Mouse (Mus musculus) embryonic facial prominence, embryonic 12.5 days (tissue): ENCODE results near the gene Lysmd3. TPM values are rescaled to one million over a fixed set of nuclear protein-coding genes. Genes with fewer than 3 reads are reported as not detected.
"Not testable (repeated sequence)": the region's sequence is repeated elsewhere in the genome, so short reads cannot be mapped to it uniquely, and the experiment has no call there.

Source experiments
- ATAC-seq: fragments of 200-750 bp; cut with Nextera tagmentation; 2 replicates; pipeline ENCODE4 v1.8.0; 2017; ENCODE audit not compliant: insufficient number of reproducible peaks, insufficient read depth, low FRiP score, low TSS enrichment
- H3K27ac ChIP-seq: fragments of 300-500 bp; sonication (generic); 2 replicates; pipeline ENCODE4 v1.5.1; 2016; ENCODE audit warnings: mild to moderate bottlenecking
- H3K27me3 ChIP-seq: fragments of 300-500 bp; sonication (generic); 2 replicates; pipeline ENCODE4 v1.6.1; 2016; ENCODE audit warnings: mild to moderate bottlenecking, moderate library complexity
- H3K36me3 ChIP-seq: fragments of 300-500 bp; sonication (generic); 2 replicates; pipeline ENCODE4 v1.6.1; 2016; ENCODE audit warnings: mild to moderate bottlenecking
- H3K4me1 ChIP-seq: fragments of 300-500 bp; sonication (generic); 2 replicates; pipeline ENCODE4 v1.6.1; 2016
- H3K4me2 ChIP-seq: fragments of 300-500 bp; sonication (generic); replicated peaks from 2 replicates; pipeline ENCODE4 v1.6.1; 2016; ENCODE audit warnings: mild to moderate bottlenecking, moderate library complexity
- H3K4me3 ChIP-seq: fragments of 300-500 bp; sonication (generic); 2 replicates; pipeline ENCODE4 v1.5.1; 2016; ENCODE audit warnings: mild to moderate bottlenecking
- H3K9ac ChIP-seq: fragments of 300-500 bp; sonication (generic); 2 replicates; pipeline ENCODE4 v1.6.1; 2016; ENCODE audit warnings: mild to moderate bottlenecking, moderate library complexity
- H3K9me3 ChIP-seq: fragments of 300-500 bp; sonication (generic); 2 replicates; pipeline ENCODE4 v1.6.1; 2016; ENCODE audit warnings: mild to moderate bottlenecking, moderate library complexity
- WGBS: fragments of 180-500 bp; shearing (Covaris S2); methylation state at CpG from one replicate; pipeline ENCODE4 v1.1.7; 2016; 5-methylcytosine and 5-hydroxymethylcytosine counted together
- polyA plus RNA-seq: library from polyadenylated mRNA; unstranded; fragments of >200 nt; fragmentation: Nextera tagmentation; extraction: Ambion mirVana; gene quantifications from 2 replicates; pipeline ENCODE4 v1.2.1, GENCODE M21; 2016

Lysmd3 gene
- polyA plus RNA-seq, 1 experiment from 2014 or later: 33.0 TPM

DNA sequence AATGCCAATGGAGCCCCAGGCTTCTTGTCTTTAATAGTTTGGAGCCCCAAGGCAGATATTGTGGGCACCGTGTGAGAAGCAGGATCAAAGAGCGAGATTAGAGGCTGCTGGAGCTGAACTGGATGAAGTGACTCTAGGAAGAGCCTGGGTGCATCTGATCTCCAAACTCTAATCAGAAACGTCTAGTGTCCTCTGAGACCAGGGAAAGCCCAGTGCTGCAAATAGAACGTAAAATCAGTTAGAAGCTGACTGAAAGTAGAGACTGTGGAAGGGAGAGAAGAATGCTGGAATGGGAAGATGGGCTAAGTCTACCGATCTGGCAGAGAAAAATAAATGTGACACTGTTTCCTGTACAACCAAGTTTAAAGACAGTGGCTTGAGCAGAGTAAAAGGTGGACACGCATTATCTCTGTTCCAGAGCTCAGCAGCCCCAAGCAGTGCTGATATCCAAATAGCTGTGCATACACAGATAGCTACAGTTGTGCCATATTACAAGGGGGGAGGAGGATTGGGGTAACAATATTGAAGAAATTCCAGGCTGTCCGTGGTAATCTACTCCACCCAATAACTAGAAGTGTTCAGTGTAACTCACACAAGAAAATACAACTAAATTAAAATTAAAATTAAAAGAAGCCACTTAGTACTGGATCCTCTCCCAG, 14.8 kb upstream of the Lysmd3 start:
- Histone ChIP-seq H3K27ac (no peak overlapping the region), H3K27me3 (no peaks in the 10 kb centered on the region), H3K4me3 (no peak overlapping the region), H3K9ac (no peak overlapping the region), H3K4me1 (peaks cover 4% of the 10 kb centered on the region; the same call in 1 of the 2 replicates), H3K9me3 (no peaks in the 10 kb centered on the region), H3K36me3 (no peaks in the 10 kb centered on the region), H3K4me2 (no peak overlapping the region)
- ATAC-seq: no peak
- 58% methylated on average over 7 of the region's 7 CpGs for WGBS

DNA sequence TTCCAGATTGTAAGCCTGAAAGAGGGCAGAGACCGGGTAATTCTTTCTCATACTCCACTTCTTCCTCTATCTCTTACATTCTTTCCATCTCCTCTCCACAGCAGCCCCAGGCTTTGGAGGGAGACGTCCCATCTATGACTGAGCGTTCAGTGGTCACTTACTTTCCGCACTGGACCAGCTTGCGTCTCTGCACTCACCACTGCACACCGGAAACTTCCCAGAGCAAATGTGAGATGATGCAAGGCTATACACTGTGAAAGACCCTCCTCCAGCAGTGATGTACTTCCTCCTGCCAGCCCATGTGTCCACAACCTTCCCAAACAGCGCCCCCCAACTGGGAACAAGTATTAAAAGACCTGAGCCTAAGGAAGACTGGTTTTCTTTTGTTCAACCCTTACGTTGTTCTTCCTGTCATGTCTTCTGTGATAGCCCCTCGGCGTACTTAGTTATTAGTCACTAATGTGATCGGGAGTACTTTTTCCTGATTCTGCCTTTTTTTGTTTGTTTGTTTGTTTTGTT, 13.4 kb upstream of the Lysmd3 start:
- Histone ChIP-seq H3K27me3 (no peaks in the 10 kb centered on the region), H3K36me3 (no peaks in the 10 kb centered on the region), H3K27ac (no peak overlapping the region), H3K9me3 (no peaks in the 10 kb centered on the region), H3K4me3 (no peak overlapping the region), H3K4me1 (peaks cover 4% of the 10 kb centered on the region; the same call in 1 of the 2 replicates), H3K9ac (no peak overlapping the region), H3K4me2 (no peak overlapping the region)
- WGBS: 91% methylated on average over 11 of the region's 11 CpGs
- no peak for ATAC-seq

DNA sequence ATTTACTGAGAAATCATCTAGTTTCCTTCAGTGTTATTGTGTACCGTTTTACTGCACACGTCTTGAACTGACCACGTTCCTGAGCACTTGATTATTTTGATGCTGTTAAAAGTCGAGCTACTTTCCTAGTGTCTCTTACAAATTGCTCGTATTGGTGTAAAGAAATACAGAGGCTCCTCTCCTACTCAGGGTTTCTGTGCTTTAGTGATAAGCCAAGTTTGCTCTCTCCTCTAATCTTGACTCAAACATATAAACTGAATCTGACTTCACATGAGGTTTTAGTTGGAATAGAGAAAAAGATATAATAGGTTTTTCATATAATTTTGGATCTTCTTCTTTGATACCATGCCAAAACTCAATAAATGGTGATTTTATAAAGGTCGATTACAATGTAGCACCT, 11.1 kb upstream of the Lysmd3 start:
- H3K4me2 ChIP-seq: no peak overlapping the region
- no peaks in the 10 kb centered on the region for H3K9me3 ChIP-seq
- H3K4me3 ChIP-seq: no peak overlapping the region
- no peak overlapping the region for H3K27ac ChIP-seq
- H3K9ac ChIP-seq: no peak overlapping the region
- ATAC-seq: no peak
- no peaks in the 10 kb centered on the region for H3K4me1 ChIP-seq
- H3K27me3 ChIP-seq: no peaks in the 10 kb centered on the region
- no peaks in the 10 kb centered on the region for H3K36me3 ChIP-seq
- WGBS: 83% methylated on average over 6 of the region's 6 CpGs

DNA sequence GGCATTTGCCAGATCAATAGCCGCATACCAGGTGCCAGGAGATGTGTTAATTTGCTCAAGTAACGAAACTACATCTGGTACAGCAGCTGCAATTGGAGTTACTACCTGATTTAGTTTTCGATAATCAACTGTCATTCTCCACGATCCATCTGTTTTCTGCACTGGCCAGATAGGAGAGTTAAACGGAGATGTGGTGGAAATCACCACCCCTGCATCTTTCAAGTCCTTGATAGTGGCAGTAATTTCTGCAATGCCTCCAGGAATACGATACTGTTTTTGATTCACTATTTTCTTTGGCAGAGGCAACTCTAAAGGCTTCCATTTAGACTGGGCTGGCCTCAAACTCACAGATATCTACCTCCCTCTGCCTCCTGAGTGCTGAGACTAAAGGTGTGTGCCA, 7.1 kb upstream of the Lysmd3 start:
- not testable (repeated sequence) for H3K9ac ChIP-seq, H3K27me3 ChIP-seq, H3K36me3 ChIP-seq, ATAC-seq, H3K4me1 ChIP-seq, H3K9me3 ChIP-seq, H3K4me3 ChIP-seq, H3K27ac ChIP-seq, H3K4me2 ChIP-seq
- WGBS: 73% methylated on average over 5 of the region's 6 CpGs

DNA sequence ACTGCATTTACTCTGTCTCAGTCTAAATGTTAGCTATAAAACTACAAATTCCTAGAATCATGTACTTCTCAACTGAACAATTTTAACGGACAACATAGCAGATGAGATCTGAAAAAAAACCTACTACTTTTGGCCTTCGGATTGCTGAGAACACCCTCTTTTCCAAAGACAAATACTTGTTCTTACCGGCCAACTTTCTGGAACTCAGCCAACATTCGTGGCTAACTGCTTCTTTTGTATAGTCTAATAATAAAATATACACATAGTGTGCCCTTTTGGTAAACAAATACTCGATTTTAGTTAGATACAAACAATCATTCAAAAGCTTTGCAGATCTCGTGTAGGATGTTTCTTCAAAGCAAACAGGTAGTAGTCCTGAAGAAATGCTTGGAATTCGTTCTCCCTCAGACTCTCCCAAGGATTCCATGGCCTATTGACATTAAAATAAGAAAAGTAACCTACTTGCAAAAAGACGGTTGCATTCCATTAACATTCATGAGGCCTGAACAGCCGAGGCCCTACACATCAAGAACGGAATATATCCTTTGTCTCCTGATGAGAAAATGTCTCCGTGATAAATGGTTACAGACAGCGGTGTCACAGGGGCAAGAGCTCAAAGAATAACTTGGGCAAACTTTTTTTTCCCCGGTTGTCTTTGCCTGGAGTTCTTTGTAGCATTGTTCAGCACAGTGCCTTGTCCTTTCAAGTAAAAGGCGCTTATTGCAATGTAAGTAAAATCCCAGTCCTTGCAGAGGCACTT, 1.2 kb upstream of the Lysmd3 start:
- H3K4me1 ChIP-seq: peaks cover 10% of the 10 kb centered on the region; the same call in 1 of the 2 replicates
- H3K4me2 ChIP-seq: peak overlapping the region; percentile 64
- H3K9ac ChIP-seq: no peak overlapping the region
- no peaks in the 10 kb centered on the region for H3K27me3 ChIP-seq
- no peaks in the 10 kb centered on the region for H3K9me3 ChIP-seq
- WGBS: 24% methylated on average over 14 of the region's 14 CpGs
- ATAC-seq: no peak
- H3K4me3 ChIP-seq: no peak overlapping the region
- H3K27ac ChIP-seq: peak overlapping the region; percentile 25; the same call in 1 of the 2 replicates
- no peaks in the 10 kb centered on the region for H3K36me3 ChIP-seq

DNA sequence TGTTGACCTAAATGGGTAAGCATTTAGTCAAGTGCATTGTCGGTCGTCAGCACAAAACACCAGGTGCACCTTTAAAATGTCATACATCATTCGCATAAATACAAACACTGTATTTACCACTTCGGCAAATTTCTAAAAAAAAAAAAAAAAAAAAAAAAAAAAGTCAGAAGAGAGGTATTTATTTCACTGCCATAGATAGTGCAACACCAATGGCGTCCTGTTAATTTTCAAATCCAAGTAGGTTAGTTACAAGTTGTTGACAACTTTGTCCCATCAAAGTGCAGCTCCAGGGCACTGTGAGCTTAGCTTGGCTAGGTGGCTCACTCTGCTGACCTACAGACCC, 484 bp upstream of the Lysmd3 start:
- Histone ChIP-seq H3K4me2 (peak overlapping the region; percentile 64), H3K4me3 (peak overlapping the region; percentile 62), H3K27ac (peak overlapping the region; percentile 87), H3K36me3 (no peaks in the 10 kb centered on the region), H3K27me3 (no peaks in the 10 kb centered on the region), H3K9ac (peak overlapping the region; percentile 34; the same call in 1 of the 2 replicates), H3K4me1 (peaks cover 10% of the 10 kb centered on the region; the same call in 1 of the 2 replicates), H3K9me3 (no peaks in the 10 kb centered on the region)
- ATAC-seq: no peak
- 14% methylated on average over 5 of the region's 5 CpGs for WGBS

DNA sequence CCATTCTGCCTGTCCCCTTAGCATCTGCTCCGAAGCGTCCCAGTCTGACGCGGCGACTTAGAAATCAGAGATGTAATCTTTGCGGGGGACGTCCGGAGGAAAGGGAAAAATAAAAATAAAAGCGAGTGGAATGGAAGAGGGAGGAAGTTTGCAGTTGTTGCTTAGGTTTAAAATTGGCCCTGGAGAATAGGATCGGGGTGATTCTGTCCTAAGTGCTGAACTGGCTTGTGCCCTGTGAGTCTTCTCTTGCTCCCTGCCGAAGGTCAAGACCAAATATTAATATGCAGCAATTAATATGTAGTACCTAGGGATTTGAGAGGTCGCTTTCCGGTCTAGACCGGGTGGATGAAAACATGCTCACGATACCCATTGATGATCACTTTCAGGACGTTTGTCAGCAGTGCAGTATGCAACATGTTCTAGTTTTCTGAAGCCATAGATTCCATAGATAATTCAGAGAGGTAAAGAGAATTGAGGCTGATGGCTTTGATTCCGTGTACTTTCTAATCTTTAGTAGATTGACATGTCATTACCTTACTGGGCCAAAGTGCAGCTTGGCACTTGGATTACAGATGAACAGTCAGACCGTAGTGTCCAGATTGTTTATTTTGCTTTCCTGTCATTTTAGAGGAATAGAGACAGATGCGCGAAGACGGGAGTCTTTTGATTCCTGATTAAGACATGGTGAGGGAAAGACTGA, 740 bp downstream of the Lysmd3 start:
- Histone ChIP-seq H3K4me3 (peak overlapping the region; percentile 62), H3K36me3 (no peaks in the 10 kb centered on the region), H3K4me1 (peaks cover 10% of the 10 kb centered on the region; the same call in 1 of the 2 replicates), H3K9me3 (no peaks in the 10 kb centered on the region), H3K4me2 (peak overlapping the region; percentile 64), H3K27ac (peak overlapping the region; percentile 87; the same call in 1 of the 2 replicates), H3K27me3 (no peaks in the 10 kb centered on the region), H3K9ac (peak overlapping the region; percentile 59)
- peak; percentile 17; the same call in 1 of the 2 replicates for ATAC-seq
- WGBS: 10% methylated on average over 21 of the region's 21 CpGs

DNA sequence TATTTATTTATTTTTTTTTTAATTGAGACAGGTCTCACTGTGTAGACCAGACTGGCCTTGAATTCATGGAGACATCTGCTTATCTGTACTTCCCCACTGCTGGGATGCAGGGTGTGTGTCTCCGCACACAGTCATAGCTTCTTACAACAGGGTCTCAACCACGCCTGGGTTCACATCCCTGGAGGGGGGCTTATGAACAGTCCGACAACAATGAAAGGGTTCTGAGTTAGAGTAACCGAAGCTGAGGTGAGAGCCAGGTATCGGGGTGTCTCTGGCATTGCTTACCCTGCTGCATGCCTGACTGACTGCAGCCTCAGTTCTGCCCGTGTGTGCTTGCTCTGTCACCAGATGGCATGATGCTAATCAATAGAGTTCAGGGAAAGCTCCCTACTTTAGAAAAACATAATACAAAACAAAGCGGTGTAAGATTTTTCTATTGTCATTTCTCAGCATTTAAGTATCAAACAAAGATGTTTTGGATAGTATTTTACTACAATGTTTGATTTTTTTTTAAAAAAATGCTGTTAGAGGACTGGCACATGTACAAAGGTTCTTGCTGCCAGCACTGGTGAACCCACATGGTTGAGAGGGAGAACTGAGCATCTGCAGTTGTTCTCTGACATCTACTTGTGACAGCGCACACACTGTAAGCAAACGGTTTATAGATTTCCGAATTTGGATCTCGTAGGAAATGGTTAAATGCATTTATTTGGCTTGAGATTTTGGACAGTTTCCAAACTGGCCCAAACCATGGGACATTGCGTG, 6.3 kb downstream of the Lysmd3 start:
- no peak overlapping the region for H3K4me3 ChIP-seq
- no peak overlapping the region for H3K4me2 ChIP-seq
- no peaks in the 10 kb centered on the region for H3K27me3 ChIP-seq
- H3K9me3 ChIP-seq: no peaks in the 10 kb centered on the region
- peaks cover 31% of the 10 kb centered on the region for H3K36me3 ChIP-seq
- WGBS: 86% methylated on average over 12 of the region's 12 CpGs
- peaks cover 3% of the 10 kb centered on the region; the same call in 1 of the 2 replicates for H3K4me1 ChIP-seq
- H3K27ac ChIP-seq: no peak overlapping the region
- no peak for ATAC-seq
- H3K9ac ChIP-seq: no peak overlapping the region

DNA sequence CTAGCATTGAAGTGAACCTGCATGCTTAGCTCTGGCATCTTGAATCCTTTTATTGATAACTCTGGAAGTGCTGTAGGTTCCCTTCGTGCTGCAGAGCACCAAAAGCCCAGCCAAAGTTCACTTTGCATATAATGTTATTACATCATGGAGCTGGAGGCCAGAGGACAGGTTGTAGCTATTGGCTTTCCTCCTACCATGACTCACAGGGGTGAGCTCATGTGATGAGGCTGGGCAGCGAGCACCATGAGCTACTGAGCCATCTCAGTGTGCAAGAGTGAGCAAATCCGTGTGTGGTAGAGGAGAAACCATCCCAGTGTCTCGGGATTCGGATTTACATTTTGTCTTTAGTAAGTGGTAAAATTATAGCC, 6.9 kb downstream of the Lysmd3 start:
- Histone ChIP-seq H3K4me3 (no peak overlapping the region), H3K27me3 (no peaks in the 10 kb centered on the region), H3K9me3 (no peaks in the 10 kb centered on the region), H3K4me2 (no peak overlapping the region), H3K27ac (no peak overlapping the region), H3K36me3 (peaks cover 35% of the 10 kb centered on the region), H3K4me1 (no peaks in the 10 kb centered on the region), H3K9ac (no peak overlapping the region)
- ATAC-seq: no peak
- WGBS: 90% methylated on average over 5 of the region's 5 CpGs

DNA sequence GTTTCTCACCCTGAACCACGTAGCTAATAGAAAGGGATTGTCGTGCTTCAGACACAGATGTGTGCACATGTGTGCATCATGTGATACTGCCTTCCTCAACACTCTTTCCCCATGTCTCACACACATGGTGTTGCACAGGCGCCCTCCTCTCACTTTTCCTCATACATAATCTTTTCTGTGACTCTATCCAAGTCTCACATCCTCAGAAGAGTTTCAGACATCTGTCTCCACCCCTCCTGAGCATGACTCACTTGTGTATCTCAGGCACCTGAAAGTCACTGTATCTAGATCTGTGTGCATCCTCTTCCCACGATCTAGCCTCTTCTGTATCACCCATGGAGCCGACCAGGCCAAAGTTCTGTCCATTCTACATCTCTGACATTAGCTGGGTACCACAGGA, 10.2 kb downstream of the Lysmd3 start:
- Histone ChIP-seq H3K4me3 (no peak overlapping the region), H3K36me3 (peaks cover 41% of the 10 kb centered on the region), H3K9ac (no peak overlapping the region), H3K9me3 (no peaks in the 10 kb centered on the region), H3K4me1 (no peaks in the 10 kb centered on the region), H3K27me3 (no peaks in the 10 kb centered on the region), H3K4me2 (no peak overlapping the region), H3K27ac (no peak overlapping the region)
- ATAC-seq: no peak
- 91% methylated on average over 5 of the region's 5 CpGs for WGBS

DNA sequence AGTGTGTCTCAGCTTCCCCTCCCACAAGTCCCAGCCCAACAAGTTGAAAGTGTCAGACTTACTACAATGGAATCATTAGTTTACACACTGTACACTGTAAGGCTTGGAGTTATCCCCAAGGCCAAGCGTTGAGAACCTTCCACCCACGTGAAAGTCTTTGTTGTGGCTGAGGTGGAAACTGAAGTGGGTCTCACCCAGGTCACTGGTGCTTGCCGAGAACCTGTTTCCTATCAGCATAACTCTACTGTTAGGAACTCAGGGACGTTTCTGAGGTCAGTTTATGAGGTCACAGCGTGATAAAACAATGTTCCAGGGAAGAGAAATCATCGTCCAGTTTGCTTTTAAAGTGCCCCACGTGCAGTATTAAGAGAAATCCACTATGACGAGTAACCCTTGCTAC, 17.9 kb downstream of the Lysmd3 start:
- ATAC-seq: no peak
- peaks cover 26% of the 10 kb centered on the region for H3K36me3 ChIP-seq

More for the DNA sequence above, 17.9 kb downstream of the Lysmd3 start:
- 75% methylated on average over 8 of the region's 8 CpGs for WGBS
- H3K9me3 ChIP-seq: no peaks in the 10 kb centered on the region
- H3K4me1 ChIP-seq: no peaks in the 10 kb centered on the region
- H3K27me3 ChIP-seq: no peaks in the 10 kb centered on the region
- no peak overlapping the region for H3K27ac ChIP-seq
- no peak overlapping the region for H3K4me2 ChIP-seq
- no peak overlapping the region for H3K9ac ChIP-seq
- no peak overlapping the region for H3K4me3 ChIP-seq
